Mouse (Mus musculus) layer of hippocampus, postnatal 14 days (tissue): ENCODE measurements around the gene Saal1. TPM values are rescaled to one million over a fixed set of nuclear protein-coding genes. Genes with fewer than 3 reads are reported as not detected.

Experiments
- total RNA-seq, 2 experiments: library from RNA; stranded (reverse); gene quantifications; 2 replicates each; pipeline ENCODE4 v1.2.3; 2021

Gene Saal1
- total RNA-seq, 2 experiments from 2014 or later = 9.0 to 9.1 TPM

Other genes starting within 250 kb of the Saal1 start
- gene Sergef, start 70.9 kb downstream of the Saal1 start, total RNA-seq = 10 to 100 TPM; 49.3 to 53.4 TPM
- under 1 TPM; 0.19 to 0.35 TPM for gene Tph1, start 38.1 kb downstream of the Saal1 start, total RNA-seq
- not detected for gene Saa3, start 5.0 kb upstream of the Saal1 start, total RNA-seq
- gene Saa4, start 21.9 kb upstream of the Saal1 start, total RNA-seq = not detected
- not detected for gene Saa1, start 32.3 kb upstream of the Saal1 start, total RNA-seq
- not detected for gene Saa2, start 41.1 kb upstream of the Saal1 start, total RNA-seq
- 10 to 100 TPM; 16.0 to 18.7 TPM for gene Hps5, start 85.4 kb upstream of the Saal1 start, total RNA-seq
- 10 to 100 TPM; 34.3 to 41.6 TPM for gene Gtf2h1, start 85.4 kb upstream of the Saal1 start, total RNA-seq
- 100 to 1,000 TPM; 378 to 396 TPM for gene Ldha, start 130.8 kb upstream of the Saal1 start, total RNA-seq
- gene Ldhc, start 150.5 kb upstream of the Saal1 start, total RNA-seq = not detected
- gene Tsg101, start 209.3 kb upstream of the Saal1 start, total RNA-seq = 10 to 100 TPM; 71.9 to 80.3 TPM
- gene Uevld, start 247.8 kb upstream of the Saal1 start, total RNA-seq = 10 to 100 TPM; 10.4 to 11.3 TPM